In genomic region chr7:73539116-73539682, GRCm38 (mm10) we compare ENCODE assay signal across 8 mouse cellular contexts. TPM values are rescaled to one million over a fixed set of nuclear protein-coding genes. Genes with fewer than 3 reads are reported as not detected.
DNase-seq lines count a peak whose midpoint lies in the region; ATAC-seq and TF ChIP-seq lines count a peak whose summit lies in the region.

No protein-coding gene starts in this region.

- H3K36me3 ChIP-seq in testis, adult 2 months (ENCODE audit: control insufficient read depth, insufficient read depth, low read length): no peaks in the 10 kb centered on the region
- peaks cover 7% of the 10 kb centered on the region; the same call in 1 of the 2 replicates for H3K36me3 ChIP-seq in embryonic facial prominence, embryonic 15.5 days
- H3K36me3 ChIP-seq in limb, embryonic 15.5 days: 0 out of 2 replicates have a peak, but pooled peaks cover 2% of the 10 kb centered on the region
- peaks cover 8% of the 10 kb centered on the region; the same call in 1 of the 2 replicates for H3K36me3 ChIP-seq in splenic B cell, adult 2 months (ENCODE audit: control insufficient read depth, insufficient read depth, low read length, poor library complexity, severe bottlenecking)

- peak overlapping the region; percentile 54 for H3K4me2 ChIP-seq in embryonic facial prominence, embryonic 15.5 days (replicated peaks)
- peak overlapping the region; percentile 49 for H3K4me2 ChIP-seq in limb, embryonic 15.5 days

- H3K9me3 ChIP-seq in embryonic facial prominence, embryonic 15.5 days (replicated peaks): no peaks in the 10 kb centered on the region
- H3K9me3 ChIP-seq in limb, embryonic 15.5 days: no peaks in the 10 kb centered on the region

- no peak for TF ChIP-seq CTCF in testis, adult 2 months (IDR thresholded peaks at IDR 0.05; ENCODE audit: control insufficient read depth, insufficient read depth, insufficient replicate concordance, low read depth, low read length)

- 0 out of 2 replicates have a peak overlapping the region, but pooled peaks have one; percentile 26 for H3K9ac ChIP-seq in embryonic facial prominence, embryonic 15.5 days
- H3K9ac ChIP-seq in limb, embryonic 15.5 days: peak overlapping the region; percentile 45; the same call in 1 of the 2 replicates

- TF ChIP-seq POLR2A in testis, adult 2 months (IDR thresholded peaks at IDR 0.05; ENCODE audit: control insufficient read depth, low read depth, low read length): no peak

- DNase-seq in testis, postnatal 10 days (ENCODE audit: low spot score): no peak
- peak; percentile 72 for DNase-seq in splenic B cell, adult 2 months (ENCODE audit: low read depth, low spot score)
- no peak for DNase-seq in frontal cortex, adult 2 months (ENCODE audit: extremely low spot score in 1 of 2, low spot score in 1 of 2)
- no peak for DNase-seq in thymus, postnatal 10 days (ENCODE audit: low spot score in 2 of 2)
- no peak for DNase-seq in urinary bladder, postnatal 4 days (ENCODE audit: low spot score in 2 of 2)

- WGBS in embryonic facial prominence, embryonic 15.5 days: 18% methylated on average over 2 of the region's 2 CpGs
- WGBS in limb, embryonic 15.5 days: 19% methylated on average over 2 of the region's 2 CpGs

- H3K4me3 ChIP-seq in testis, adult 2 months (ENCODE audit: control insufficient read depth, low read depth, low read length): peak overlapping the region; percentile 21; the same call in 1 of the 2 replicates
- peak overlapping the region; percentile 49 for H3K4me3 ChIP-seq in embryonic facial prominence, embryonic 15.5 days (replicated peaks)
- peak overlapping the region; percentile 38 for H3K4me3 ChIP-seq in limb, embryonic 15.5 days

- no peaks in the 10 kb centered on the region for H3K27me3 ChIP-seq in testis, adult 2 months (ENCODE audit: control insufficient read depth, insufficient read depth, low read length)
- H3K27me3 ChIP-seq in embryonic facial prominence, embryonic 15.5 days: no peaks in the 10 kb centered on the region
- H3K27me3 ChIP-seq in limb, embryonic 15.5 days: no peaks in the 10 kb centered on the region
- H3K27me3 ChIP-seq in splenic B cell, adult 2 months (ENCODE audit: control insufficient read depth, insufficient read depth, low read length, poor library complexity, severe bottlenecking): no peaks in the 10 kb centered on the region

- H3K27ac ChIP-seq in testis, adult 2 months (ENCODE audit: control insufficient read depth, insufficient read depth, low read depth, low read length): peak overlapping the region; percentile 74; the same call in 1 of the 2 replicates
- H3K27ac ChIP-seq in embryonic facial prominence, embryonic 15.5 days (replicated peaks): peak overlapping the region; percentile 75
- H3K27ac ChIP-seq in limb, embryonic 15.5 days: peak overlapping the region; percentile 50; the same call in 1 of the 2 replicates

- ATAC-seq in embryonic facial prominence, embryonic 15.5 days (ENCODE audit: insufficient number of reproducible peaks, low FRiP score, low TSS enrichment, low read depth): no peak
- ATAC-seq in limb, embryonic 15.5 days (ENCODE audit: insufficient number of reproducible peaks, low FRiP score, low TSS enrichment, low read depth): no peak

- peaks cover 4% of the 10 kb centered on the region; the same call in 1 of the 2 replicates for H3K4me1 ChIP-seq in testis, adult 2 months (ENCODE audit: control insufficient read depth, insufficient read depth, low read length)
- peaks cover 24% of the 10 kb centered on the region for H3K4me1 ChIP-seq in embryonic facial prominence, embryonic 15.5 days
- peaks cover 20% of the 10 kb centered on the region for H3K4me1 ChIP-seq in limb, embryonic 15.5 days

RNA-seq across cellular contexts. Expression of gene Chd2, which starts 2.4 kb away (rescaled TPM):
- 17.7 and 20.6 TPM in 2 replicates for polyA plus RNA-seq in testis, adult 2 months (2012; rRNA removed)
- polyA plus RNA-seq in embryonic facial prominence, embryonic 15.5 days (2015; fragmentation: Nextera tagmentation; extraction: Ambion mirVana): 46.7 and 53.0 TPM in 2 replicates
- 48.6 and 51.7 TPM in 2 replicates for polyA plus RNA-seq in limb, embryonic 15.5 days (2015; fragmentation: Nextera tagmentation; extraction: Ambion mirVana)
- 34.3 and 37.0 TPM in 2 replicates for polyA plus RNA-seq in frontal cortex, adult 2 months (2012; rRNA removed)
